Mouse (Mus musculus) cerebellum, postnatal 25 days (tissue): Measurements from ENCODE around the gene Dhx32.
A peak's percentile ranks its signal among the peaks of the same experiment; 100 is the strongest.
"Not testable (repeated sequence)": the region's sequence is repeated elsewhere in the genome, so short reads cannot be mapped to it uniquely, and the experiment has no call there.

Experiments
- DNase-seq, 2 experiments: peaks; one replicate each; pipeline ENCODE4 v3.0.0; 2021; ENCODE audit warnings: mixed read lengths in 2 of 2

Dhx32 gene

GRCm38 (mm10) chr7:133724844-133725243 is 57.7 kb downstream of the Dhx32 start:
- DNase-seq, result no peak

GRCm38 (mm10) chr7:133720616-133721015 is 61.9 kb downstream of the Dhx32 start:
- DNase-seq, result no peak

GRCm38 (mm10) chr7:133718580-133718979 is 63.9 kb downstream of the Dhx32 start:
- no peak for DNase-seq

- DNase-seq, result no peak
These were observed 67.1 kb downstream of the Dhx32 start for GRCm38 (mm10) chr7:133715387-133715786.

GRCm38 (mm10) chr7:133707301-133707700 is 75.2 kb downstream of the Dhx32 start:
- DNase-seq, result peak in 1 of 2 experiments; percentile 52

- DNase-seq, result no peak
These were observed 78.6 kb downstream of the Dhx32 start for GRCm38 (mm10) chr7:133703906-133704305.

GRCm38 (mm10) chr7:133702333-133702732 is 80.2 kb downstream of the Dhx32 start:
- DNase-seq, result no peak

GRCm38 (mm10) chr7:133701366-133701765 is 81.2 kb downstream of the Dhx32 start:
- no peak for DNase-seq

- DNase-seq, result no peak
These were observed 82.6 kb downstream of the Dhx32 start for GRCm38 (mm10) chr7:133699885-133700284.

GRCm38 (mm10) chr7:133698021-133698709 is 84.4 kb downstream of the Dhx32 start:
- no peak for DNase-seq

GRCm38 (mm10) chr7:133685644-133686043 is 96.9 kb downstream of the Dhx32 start:
- not testable (repeated sequence) for DNase-seq

GRCm38 (mm10) chr7:133684701-133685100 is 97.8 kb downstream of the Dhx32 start:
- no peak for DNase-seq

- DNase-seq, result no peak
These were observed 98.4 kb downstream of the Dhx32 start for GRCm38 (mm10) chr7:133684110-133684509.

- DNase-seq, result no peak
These were observed 98.9 kb downstream of the Dhx32 start for GRCm38 (mm10) chr7:133683626-133684025.

GRCm38 (mm10) chr7:133679961-133680360 is 102.6 kb downstream of the Dhx32 start, which contains the start of gene Mmp21:
Gene Mmp21 (minus strand): TSS chr7:133680061.
- DNase-seq, result peak in 1 of 2 experiments; percentile 16

GRCm38 (mm10) chr7:133679439-133679838 is 103.1 kb downstream of the Dhx32 start:
- DNase-seq, result peak; percentile 54 to 75

GRCm38 (mm10) chr7:133678716-133679115 is 103.8 kb downstream of the Dhx32 start:
- peak; percentile 80 to 84 for DNase-seq

GRCm38 (mm10) chr7:133676002-133676401 is 106.5 kb downstream of the Dhx32 start:
- no peak for DNase-seq
